ENCODE assay signal across 8 mouse cellular contexts in genomic region chr1:128243627-128243995, GRCm38 (mm10). TPM values are rescaled to one million over a fixed set of nuclear protein-coding genes. Genes with fewer than 3 reads are reported as not detected.
DNase-seq lines count a peak whose midpoint lies in the region; ATAC-seq and TF ChIP-seq lines count a peak whose summit lies in the region.

Ubxn4 (plus strand) TSS chr1:128243964.

- H3K36me3 ChIP-seq in ES-E14 (ENCODE audit: control insufficient read depth, insufficient read depth, low read length, poor library complexity, severe bottlenecking), result peaks cover 2% of the 10 kb centered on the region; the same call in 1 of the 2 replicates
- no peaks in the 10 kb centered on the region for H3K36me3 ChIP-seq in forebrain, embryonic 12.5 days (replicated peaks)
- H3K36me3 ChIP-seq in limb, embryonic 13.5 days, result peaks cover 6% of the 10 kb centered on the region; the same call in 1 of the 2 replicates

- 9% methylated on average over 10 of the region's 10 CpGs for WGBS in forebrain, embryonic 12.5 days
- WGBS in limb, embryonic 13.5 days, result 11% methylated on average over 10 of the region's 10 CpGs
- 5% methylated on average over 10 of the region's 10 CpGs for WGBS in olfactory bulb, adult 2 months

- no peaks in the 10 kb centered on the region for H3K27me3 ChIP-seq in forebrain, embryonic 12.5 days
- H3K27me3 ChIP-seq in limb, embryonic 13.5 days, result no peaks in the 10 kb centered on the region

- peak within 1 kb of the TSS; percentile 67; the same call in 1 of the 2 replicates for H3K27ac ChIP-seq in ES-E14 (ENCODE audit: insufficient read depth, low read depth, low read length, poor library complexity, severe bottlenecking)
- H3K27ac ChIP-seq in forebrain, embryonic 12.5 days, result peak within 1 kb of the TSS; percentile 88
- peak within 1 kb of the TSS; percentile 81 for H3K27ac ChIP-seq in limb, embryonic 13.5 days
- H3K27ac ChIP-seq in olfactory bulb, adult 2 months (ENCODE audit: insufficient read depth, low read depth, low read length), result peak within 1 kb of the TSS; percentile 54

- H3K4me2 ChIP-seq in forebrain, embryonic 12.5 days, result peak within 1 kb of the TSS; percentile 97
- peak within 1 kb of the TSS; percentile 87 for H3K4me2 ChIP-seq in limb, embryonic 13.5 days (replicated peaks)

- H3K4me3 ChIP-seq in ES-E14 (ENCODE audit: insufficient read depth in 1 of 2, low read depth in 1 of 2, low read length in 2 of 2, poor library complexity in 1 of 2, severe bottlenecking in 1 of 2), result peak within 1 kb of the TSS; percentile 72 to 93
- peak within 1 kb of the TSS; percentile 79 for H3K4me3 ChIP-seq in forebrain, embryonic 12.5 days (replicated peaks)
- H3K4me3 ChIP-seq in limb, embryonic 13.5 days, result peak within 1 kb of the TSS; percentile 72
- H3K4me3 ChIP-seq in olfactory bulb, adult 2 months (ENCODE audit: insufficient read depth, low read depth, low read length), result peak within 1 kb of the TSS; percentile 91

- peaks cover 0 to 5% of the 10 kb centered on the region in 2 experiments; a peak in 1 of 4 replicates for H3K4me1 ChIP-seq in ES-E14 (ENCODE audit: control insufficient read depth in 2 of 2, insufficient read depth in 2 of 2, low read length in 2 of 2, poor library complexity in 1 of 2)
- peaks cover 19% of the 10 kb centered on the region for H3K4me1 ChIP-seq in forebrain, embryonic 12.5 days
- peaks cover 8% of the 10 kb centered on the region for H3K4me1 ChIP-seq in limb, embryonic 13.5 days
- H3K4me1 ChIP-seq in olfactory bulb, adult 2 months (ENCODE audit: control insufficient read depth, insufficient read depth, low read length), result peaks cover 11% of the 10 kb centered on the region

- no peak for DNase-seq in heart, adult 18-20 months
- no peak for DNase-seq in heart, adult 11 months
- no peak for DNase-seq in ES-E14 (ENCODE audit: low read depth, low spot score)
- no peak for DNase-seq in thymus, postnatal 14 days

- ATAC-seq in forebrain, embryonic 12.5 days (ENCODE audit: low FRiP score), result peak; percentile 52
- ATAC-seq in hematopoietic stem cell, adult 5-6 weeks (replicated peaks in 1 of 2; ENCODE audit: insufficient read depth in 1 of 2, low FRiP score in 2 of 2, low TSS enrichment in 1 of 2, low read depth in 1 of 2, poor library complexity in 2 of 2, severe bottlenecking in 2 of 2), result no peak
- peak; percentile 30 for ATAC-seq in limb, embryonic 13.5 days (ENCODE audit: low FRiP score, low read depth)

- H3K9ac ChIP-seq in ES-E14 (ENCODE audit: insufficient read depth, low read depth, low read length, poor library complexity, severe bottlenecking), result peak within 1 kb of the TSS; percentile 94
- peak within 1 kb of the TSS; percentile 76 for H3K9ac ChIP-seq in forebrain, embryonic 12.5 days
- H3K9ac ChIP-seq in limb, embryonic 13.5 days, result peak within 1 kb of the TSS; percentile 81

- in situ Hi-C loops in ES-E14 (cut with MboI; ENCODE audit: low sequenced_read_pairs in 2 of 2, unreplicated experiment in 2 of 2), result no loop called here

- no peaks in the 10 kb centered on the region for H3K9me3 ChIP-seq in ES-E14 (ENCODE audit: control insufficient read depth, insufficient read depth, low read depth, low read length)
- no peaks in the 10 kb centered on the region for H3K9me3 ChIP-seq in forebrain, embryonic 12.5 days
- no peaks in the 10 kb centered on the region for H3K9me3 ChIP-seq in limb, embryonic 13.5 days

- no peak for TF ChIP-seq CTCF in olfactory bulb, adult 2 months (IDR thresholded peaks at IDR 0.05; ENCODE audit: insufficient read depth, low read depth, low read length)

- no peak for TF ChIP-seq POLR2A in olfactory bulb, adult 2 months (IDR thresholded peaks at IDR 0.05; ENCODE audit: insufficient read depth, low read depth, low read length)

TF ChIP-seq in ES-E14, 5 proteins besides CTCF, POLR2A, EP300 and RAD21:
- TF ChIP-seq ZNF384 (IDR thresholded peaks at IDR 0.05; ENCODE audit: low read depth, low read length), result no peak
- TF ChIP-seq HCFC1 (IDR thresholded peaks at IDR 0.05; ENCODE audit: borderline replicate concordance, insufficient read depth, low read length), result no peak
- no peak for TF ChIP-seq MAFK (IDR thresholded peaks at IDR 0.05; ENCODE audit: insufficient read depth, low read depth, low read length)
- TF ChIP-seq CHD2 (IDR thresholded peaks at IDR 0.05; ENCODE audit: low read depth, low read length), result no peak
- no peak for TF ChIP-seq ZC3H11A (IDR thresholded peaks at IDR 0.05; ENCODE audit: borderline replicate concordance, low read depth, low read length)

RNA-seq across cellular contexts. Expression of gene Ubxn4, which starts in this region (rescaled TPM):
- total RNA-seq in heart, adult 18-20 months (2021), result 10 to 100 TPM; 34.6 to 38.7 TPM
- 44.0 and 50.2 TPM in 2 replicates for total RNA-seq in ES-E14 (2012; rRNA removed)
- 74.5 and 79.6 TPM in 2 replicates for polyA plus RNA-seq in forebrain, embryonic 12.5 days (2016; fragmentation: Nextera tagmentation; extraction: Ambion mirVana)
- total RNA-seq in hematopoietic stem cell, adult 5-6 weeks (2017), result 88.2 and 130 TPM in 2 replicates
- polyA plus RNA-seq in limb, embryonic 13.5 days (2015; fragmentation: Nextera tagmentation; extraction: Ambion mirVana), result 82.5 and 84.4 TPM in 2 replicates
- polyA plus RNA-seq in olfactory bulb, adult 2 months (2012; ENCODE audit: insufficient read depth, insufficient read length, low replicate concordance, missing spikeins), result 150 TPM in 1 of 2 replicates, not detected in the other

Comparison
In these comparisons a context has a peak if more than half of its experiments do, and no peak if none do; other contexts are left out.
1. ATAC-seq: peak in forebrain, embryonic 12.5 days (single experiment) and limb, embryonic 13.5 days (single experiment); none in hematopoietic stem cell, adult 5-6 weeks (0 of 2).
2. Peak in every context shown above with its lines, with median percentiles within 50 percentile points of each other: H3K27ac ChIP-seq, H3K4me3 ChIP-seq and H3K9ac ChIP-seq.